Mouse (Mus musculus) cerebellum, adult 18-20 months (tissue): ENCODE measurements at regions not wholly inside any gene's neighbourhood (a gene's known extent, or its start where the extent isn't known, plus 50 kb on each side); places are given as distances from the start of the nearest gene placed in this dataset.
A peak's percentile ranks its signal among the peaks of the same experiment; 100 is the strongest.

ENCODE experiments used
- DNase-seq, 2 experiments: peaks; one replicate each; pipeline ENCODE4 v3.0.0; 2021

- no peak for DNase-seq
These were observed 180.7 kb upstream of the Sash1 start for GRCm38 (mm10) chr10:9066566-9066965.

- DNase-seq: no peak
These were observed 176.1 kb upstream of the Sash1 start for GRCm38 (mm10) chr10:9061979-9062378.

GRCm38 (mm10) chr10:9055274-9055673 lies 169.4 kb upstream of the Sash1 start:
- DNase-seq: no peak

- DNase-seq: peak in 1 of 2 experiments; percentile 6
These were observed 167.5 kb upstream of the Sash1 start for GRCm38 (mm10) chr10:9053371-9053770.

DNA sequence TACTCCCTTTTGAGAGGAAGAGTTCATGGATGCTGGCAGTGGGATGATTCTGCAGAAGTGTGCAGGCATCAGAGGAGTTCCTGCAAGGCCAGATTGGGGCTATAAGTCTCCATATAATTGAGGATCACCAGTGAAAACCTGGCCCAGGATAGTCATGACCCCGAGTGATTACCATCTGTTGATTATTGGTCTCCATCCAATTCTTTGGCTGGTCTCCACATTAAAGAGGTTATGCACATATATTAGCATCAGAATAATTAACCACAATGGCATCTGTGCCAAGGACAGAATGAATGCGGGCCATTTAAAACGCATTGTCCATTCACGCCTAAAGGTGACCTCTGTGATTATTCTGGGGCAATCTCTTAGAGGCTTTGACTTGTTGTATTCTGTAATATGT lies 161.5 kb upstream of the Sash1 start:
- DNase-seq: no peak

GRCm38 (mm10) chr10:9044746-9045370 lies 159.0 kb upstream of the Sash1 start:
- peak in 1 of 2 experiments; percentile 6 for DNase-seq

DNA sequence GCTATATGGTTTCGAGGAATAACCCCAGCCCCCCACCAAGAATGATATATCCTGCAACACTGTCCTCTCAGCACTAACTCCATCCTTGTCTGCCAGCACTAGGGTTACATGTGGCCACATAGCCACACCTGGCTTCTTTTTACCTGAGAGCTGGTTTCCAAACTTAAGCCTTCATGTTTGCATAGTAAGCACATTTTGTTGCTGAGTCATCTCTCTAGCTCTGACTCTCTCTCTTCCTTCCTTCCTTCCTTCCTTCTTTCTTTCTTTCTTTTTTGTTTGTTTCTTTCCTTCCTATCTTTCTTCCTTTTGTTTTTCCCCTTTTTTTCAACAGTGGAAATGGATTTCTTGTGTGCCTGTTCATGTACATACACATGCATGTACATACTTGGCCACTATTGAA lies 157.6 kb upstream of the Sash1 start:
- no peak for DNase-seq

GRCm38 (mm10) chr10:9030486-9030885 lies 144.6 kb upstream of the Sash1 start:
- DNase-seq: no peak

DNA sequence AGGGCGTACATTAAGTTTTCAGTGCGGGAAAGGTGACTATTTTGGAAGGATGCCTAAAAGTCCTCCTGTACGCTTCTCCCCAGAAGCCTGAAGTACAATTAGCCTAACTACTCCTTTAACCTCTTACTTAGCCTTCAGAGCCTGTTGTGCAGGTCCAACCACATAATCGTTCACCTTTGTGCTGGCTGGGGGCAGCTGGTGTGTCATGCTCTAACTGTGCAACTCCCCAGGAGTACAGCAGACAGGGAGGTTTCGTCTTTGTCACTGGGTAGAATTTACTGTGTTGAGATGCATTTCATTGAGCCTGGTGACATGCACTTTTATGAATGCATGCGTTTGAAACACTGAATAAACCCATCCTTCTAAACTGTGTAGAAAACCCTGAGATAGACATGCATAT lies 143.6 kb upstream of the Sash1 start:
- no peak for DNase-seq

- no peak for DNase-seq
These were observed 141.4 kb upstream of the Sash1 start for GRCm38 (mm10) chr10:9027070-9027807.

GRCm38 (mm10) chr10:9014810-9015505 lies 129.1 kb upstream of the Sash1 start:
- DNase-seq: no peak

DNA sequence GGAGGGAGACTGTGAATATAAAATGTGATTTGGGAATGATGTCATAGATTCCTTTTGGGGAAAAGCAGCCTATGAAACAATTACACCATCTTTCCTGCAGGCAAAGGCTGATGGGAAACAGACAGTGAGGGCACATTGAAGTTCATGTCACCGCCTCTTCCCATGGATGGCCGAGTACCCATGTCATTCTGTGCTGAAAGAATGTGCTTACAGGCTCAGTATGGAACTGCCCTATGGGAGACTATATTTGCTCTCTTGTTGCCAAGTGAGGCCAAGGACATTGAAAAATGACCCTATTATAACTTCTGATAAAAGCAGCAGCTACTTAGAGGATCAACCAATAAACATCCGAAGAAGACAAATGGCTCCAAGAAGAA lies 127.7 kb upstream of the Sash1 start:
- DNase-seq: no peak

GRCm38 (mm10) chr10:9012829-9013548 lies 127.1 kb upstream of the Sash1 start:
- DNase-seq: peak; percentile 48 to 54

- DNase-seq: no peak
These were observed 126.0 kb upstream of the Sash1 start for GRCm38 (mm10) chr10:9011906-9012305.

DNA sequence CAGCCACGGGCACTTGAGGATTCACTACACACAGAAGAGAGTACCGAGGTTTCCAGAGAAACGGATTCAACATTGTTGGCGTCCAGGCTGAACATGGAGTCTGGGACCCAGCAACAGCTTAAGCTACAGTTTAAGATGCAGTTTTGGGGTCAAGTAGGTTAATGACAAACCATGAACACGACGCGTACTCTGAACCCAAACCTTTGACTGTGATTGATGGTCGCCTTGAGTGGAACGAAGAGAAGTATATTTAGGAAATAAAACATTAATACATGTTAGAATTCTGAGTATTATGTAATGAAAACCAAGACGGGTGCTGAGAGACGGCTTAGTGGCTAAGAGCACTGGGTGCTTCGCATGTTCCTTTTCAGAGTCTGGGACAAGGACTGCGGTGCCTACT lies 124.3 kb upstream of the Sash1 start:
- no peak for DNase-seq

DNA sequence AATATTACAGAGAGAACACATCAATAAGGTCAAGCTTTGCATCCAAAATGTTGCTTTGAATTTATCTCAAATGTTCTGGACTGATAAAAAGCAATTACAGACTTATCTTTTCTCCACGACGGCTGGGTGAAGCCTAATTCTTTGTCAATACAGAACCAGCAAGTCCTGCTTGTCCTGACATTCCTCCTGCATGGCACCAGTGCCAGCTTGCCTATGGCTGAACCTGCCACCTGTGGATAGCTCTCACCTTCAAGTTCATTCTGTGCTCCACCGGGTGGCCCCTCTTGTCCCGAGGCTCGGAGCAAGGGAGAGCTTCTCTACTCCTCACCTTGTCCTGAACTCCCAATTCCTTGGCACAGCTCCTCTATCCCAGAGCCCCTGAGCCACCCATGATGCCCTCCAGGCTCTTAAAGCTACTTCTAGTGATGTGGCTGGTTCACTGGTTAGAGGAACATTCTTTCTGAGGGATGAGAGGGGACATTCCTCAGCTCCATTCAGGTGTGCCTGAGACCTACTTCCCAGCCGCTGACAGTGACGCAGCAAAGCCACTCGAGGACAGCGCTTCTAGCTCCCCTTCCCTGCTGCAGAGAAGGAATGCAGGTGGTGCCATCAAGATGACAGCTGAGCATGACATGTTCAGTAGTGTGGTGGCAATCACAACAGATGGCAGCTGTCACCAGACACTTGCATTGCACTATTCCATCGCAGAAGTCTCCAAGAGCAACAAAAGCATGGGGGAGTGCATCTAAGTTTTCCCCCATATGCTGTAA lies 119.5 kb upstream of the Sash1 start:
- no peak for DNase-seq

DNA sequence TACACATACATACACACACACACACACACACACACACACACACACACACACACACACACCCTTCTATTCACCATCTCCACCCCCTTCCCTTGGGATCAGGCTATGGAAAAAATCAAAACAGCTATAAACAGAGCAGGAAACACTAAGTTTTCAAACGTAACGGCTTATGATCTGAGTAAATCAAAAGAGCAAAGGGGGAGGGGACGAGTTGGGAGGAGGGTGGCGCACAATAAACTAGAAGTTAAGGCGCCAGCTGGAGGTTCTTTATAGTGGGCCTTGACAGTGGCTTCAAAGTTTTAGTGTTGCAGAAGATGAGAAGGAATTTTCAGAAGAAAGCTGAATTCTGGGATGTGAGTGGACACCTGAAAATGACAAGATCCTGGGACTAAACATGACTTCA lies 116.4 kb upstream of the Sash1 start:
- DNase-seq: no peak

- DNase-seq: no peak
These were observed 113.0 kb upstream of the Sash1 start for GRCm38 (mm10) chr10:8998758-8999398.

DNA sequence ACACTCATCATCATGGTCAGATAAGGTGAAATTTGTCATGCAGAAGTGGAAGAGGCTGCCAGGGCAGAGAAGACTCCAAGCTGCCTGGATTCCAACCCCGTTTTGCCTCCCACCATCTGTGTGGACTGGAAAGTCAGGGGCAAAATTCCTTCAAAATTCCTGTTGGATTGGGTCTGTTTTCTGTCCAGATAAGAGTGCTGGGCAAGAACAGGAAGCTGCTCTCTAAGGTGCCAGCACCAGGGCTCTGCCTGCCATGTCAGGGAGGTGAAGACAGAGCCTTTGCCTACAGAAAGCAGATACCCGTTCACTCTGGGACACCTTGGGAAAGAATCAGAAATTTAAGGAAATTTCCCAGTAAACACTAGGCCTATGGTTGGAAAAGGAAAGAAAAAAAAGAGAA lies 112.5 kb upstream of the Sash1 start:
- DNase-seq: no peak

- no peak for DNase-seq
These were observed 109.2 kb upstream of the Sash1 start for GRCm38 (mm10) chr10:8995097-8995496.

DNA sequence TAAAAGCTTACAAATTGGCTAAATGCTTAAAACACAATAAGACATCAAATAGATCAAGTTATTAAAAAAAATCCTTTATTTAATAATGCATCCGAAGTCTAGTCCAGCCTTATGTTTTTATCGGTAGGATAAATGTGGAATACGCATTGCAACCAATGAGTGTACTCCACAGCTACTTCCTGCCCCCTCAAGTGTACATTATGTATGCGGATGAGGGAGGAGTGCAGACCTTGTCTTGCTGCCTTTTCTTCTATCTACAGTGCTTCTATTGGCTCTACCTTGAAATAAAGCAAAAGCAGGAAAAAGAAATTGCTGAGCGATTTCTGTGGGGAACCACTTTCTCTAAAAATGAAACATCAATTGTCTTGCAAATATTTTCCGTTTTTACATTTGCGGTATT lies 100.5 kb upstream of the Sash1 start:
- DNase-seq: no peak

DNA sequence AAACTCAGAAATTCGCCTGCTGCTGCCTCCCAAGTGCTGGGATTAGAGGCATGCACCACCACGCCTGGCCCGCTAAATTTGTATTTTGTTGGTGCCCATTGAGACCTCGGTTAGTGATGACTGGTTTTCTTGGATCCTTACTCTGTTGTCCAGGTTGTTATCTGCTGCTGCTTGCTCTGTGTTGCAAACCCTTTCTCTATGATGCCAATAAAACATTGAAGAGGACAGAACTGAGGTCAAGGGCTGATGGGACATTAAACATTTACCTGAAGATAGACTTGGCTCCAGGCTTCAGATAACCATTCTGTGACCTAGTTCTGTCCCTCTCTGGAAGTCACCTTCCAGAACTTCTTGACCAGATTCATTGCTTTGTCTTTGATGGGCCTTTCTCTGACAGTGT lies 97.5 kb upstream of the Sash1 start:
- DNase-seq: no peak
